Mouse (Mus musculus) embryo, embryonic 10 days (tissue): ENCODE data around the gene Pex14.
"Not testable (repeated sequence)": the region's sequence is repeated elsewhere in the genome, so short reads cannot be mapped to it uniquely, and the experiment has no call there.

Experiments used
- DNase-seq: peaks from one replicate; pipeline ENCODE4 v3.0.0-alpha.2; 2015; ENCODE audit warnings: low spot score

Gene Pex14

DNA sequence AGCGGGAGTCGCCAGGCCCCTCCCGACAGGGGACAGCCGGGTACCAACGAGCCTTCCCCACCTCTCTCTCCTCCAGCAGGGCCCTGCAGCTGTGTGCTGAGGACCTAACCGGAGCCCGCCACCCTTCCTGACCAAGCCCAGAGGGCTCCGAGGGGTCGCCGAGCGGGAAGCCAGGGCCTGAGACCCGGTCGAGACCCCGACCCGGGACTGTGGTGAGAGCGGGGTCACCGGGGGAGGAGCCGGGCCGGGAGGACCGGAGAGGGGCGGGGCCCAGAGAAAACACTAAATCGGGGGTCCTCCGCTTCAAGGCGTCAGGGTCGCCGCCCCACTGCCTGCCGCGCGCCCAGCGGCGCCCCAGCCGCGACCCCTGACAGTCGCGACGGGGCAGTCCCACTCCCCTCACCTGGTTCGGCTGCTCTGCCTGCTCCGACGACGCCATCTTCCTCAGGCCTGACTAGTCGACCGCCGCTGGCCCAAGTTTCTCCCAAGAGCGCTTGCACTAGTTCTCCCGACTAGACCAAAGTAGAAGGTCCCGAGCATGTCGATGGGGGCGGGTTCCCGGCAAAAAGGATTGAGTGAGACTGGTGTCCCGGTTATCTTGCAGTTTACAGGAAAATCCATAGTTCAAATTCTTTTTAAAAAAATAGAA is at the start of gene Pex14:
TSS of gene Pex14 (minus strand) at position 508 of the 649 bp plus-strand sequence.
- peak; percentile 96 for DNase-seq

GRCm38 (mm10) chr4:149149196-149149595 is 49.5 kb upstream of the Pex14 start:
- DNase-seq: no peak

- DNase-seq: no peak
Observed at GRCm38 (mm10) chr4:149148084-149148483, 48.4 kb upstream of the Pex14 start.

- no peak for DNase-seq
Observed at GRCm38 (mm10) chr4:149147528-149147927, 47.9 kb upstream of the Pex14 start.

DNA sequence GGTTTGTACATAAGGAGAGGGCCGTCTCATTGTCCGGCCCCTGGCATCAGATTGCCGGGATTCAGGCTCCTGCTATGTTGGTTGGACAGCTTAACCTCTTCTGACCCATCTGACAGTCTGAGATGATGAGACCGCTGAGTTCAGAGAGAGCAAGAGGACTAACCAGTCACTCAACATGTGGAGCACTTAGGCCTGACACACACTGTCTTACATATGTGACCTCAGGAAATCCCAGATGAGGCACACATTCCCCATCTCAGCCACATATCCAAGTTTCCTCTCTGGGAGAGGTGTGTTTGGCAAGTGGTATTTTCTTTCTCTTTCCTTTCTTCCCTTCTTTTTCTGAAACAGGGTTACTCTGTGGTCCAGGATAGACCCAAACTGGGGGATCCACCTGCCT is 45.5 kb upstream of the Pex14 start:
- DNase-seq: no peak

GRCm38 (mm10) chr4:149144459-149144858 is 44.8 kb upstream of the Pex14 start:
- DNase-seq: peak; percentile 94

- DNase-seq: no peak
Observed at GRCm38 (mm10) chr4:149143594-149143993, 43.9 kb upstream of the Pex14 start.

GRCm38 (mm10) chr4:149138515-149138914 is 38.8 kb upstream of the Pex14 start:
- DNase-seq: no peak

DNA sequence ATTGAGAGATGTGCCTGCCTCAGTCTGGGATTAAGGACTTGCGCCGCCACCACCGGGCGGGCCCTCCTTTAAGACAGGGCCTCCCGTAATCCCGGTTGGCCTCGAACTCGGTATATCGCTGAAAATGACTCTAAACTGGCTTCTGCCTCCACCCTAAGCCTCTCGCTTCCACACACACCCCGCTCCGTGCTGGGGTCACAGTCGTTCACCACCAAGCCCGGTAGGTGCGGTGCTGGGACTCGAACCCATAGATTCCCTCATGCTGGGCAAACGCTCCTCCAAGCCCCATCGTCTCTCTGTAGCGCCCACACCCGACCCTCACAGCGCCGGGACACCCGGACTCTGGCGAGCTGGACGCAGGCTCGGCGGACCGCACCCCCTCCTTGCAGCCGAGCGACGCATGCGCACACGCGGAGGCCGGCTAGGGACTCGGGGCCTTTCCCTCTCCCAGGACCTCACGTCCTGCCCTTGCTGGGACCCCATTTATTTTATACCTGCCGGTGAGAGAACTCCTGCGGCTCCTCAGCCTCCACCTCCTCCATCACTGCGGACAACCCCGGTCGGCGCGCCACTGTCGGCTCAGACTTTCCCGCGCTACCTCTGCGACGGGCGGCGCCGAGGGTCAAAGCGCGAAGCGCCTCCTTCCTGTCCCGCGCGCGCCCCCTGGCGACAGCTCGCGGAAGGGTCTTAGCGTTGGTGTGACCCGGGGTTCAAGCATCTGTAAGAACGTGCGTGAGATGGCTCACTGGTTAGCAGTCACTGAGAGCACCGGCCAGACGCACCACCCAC is 37.5 kb upstream of the Pex14 start, which contains the start of gene Cenps:
TSS of gene Cenps (minus strand) at position 648 of the 789 bp plus-strand sequence.
- DNase-seq: peak; percentile 95

DNA sequence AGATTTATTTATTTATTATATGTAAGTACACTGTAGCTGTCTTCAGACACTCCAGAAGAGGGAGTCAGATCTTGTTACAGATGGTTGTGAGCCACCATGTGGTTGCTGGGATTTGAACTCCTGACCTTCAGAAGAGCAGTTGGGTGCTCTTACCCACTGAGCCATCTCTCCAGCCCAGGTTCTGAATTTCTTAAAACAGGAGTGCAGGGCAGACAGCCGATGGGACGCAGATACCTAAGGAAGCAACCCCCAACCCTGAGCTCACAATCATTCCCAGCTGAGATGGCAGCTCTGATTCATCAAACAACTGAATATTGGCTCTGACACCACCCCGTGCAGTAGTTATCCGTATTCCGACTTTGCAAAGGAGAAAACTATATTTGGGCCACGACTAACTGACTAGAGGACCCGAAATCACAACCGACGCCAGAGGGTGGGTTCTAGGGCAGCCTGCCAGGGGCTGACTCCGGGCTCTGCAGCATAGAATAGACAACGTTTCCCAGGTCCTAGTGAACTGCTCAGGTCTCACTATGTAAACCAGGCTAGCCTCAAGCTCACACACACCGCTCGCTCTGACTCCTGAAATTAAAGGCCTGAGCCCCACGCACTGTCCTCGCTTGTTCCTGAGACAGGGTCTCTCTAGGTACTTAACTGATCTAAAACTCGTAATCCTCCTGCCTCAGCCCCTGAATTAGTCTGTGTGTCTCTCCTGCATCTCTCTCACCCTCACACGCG is 36.6 kb upstream of the Pex14 start:
- no peak for DNase-seq

GRCm38 (mm10) chr4:149133395-149133794 is 33.7 kb upstream of the Pex14 start:
- DNase-seq: no peak

DNA sequence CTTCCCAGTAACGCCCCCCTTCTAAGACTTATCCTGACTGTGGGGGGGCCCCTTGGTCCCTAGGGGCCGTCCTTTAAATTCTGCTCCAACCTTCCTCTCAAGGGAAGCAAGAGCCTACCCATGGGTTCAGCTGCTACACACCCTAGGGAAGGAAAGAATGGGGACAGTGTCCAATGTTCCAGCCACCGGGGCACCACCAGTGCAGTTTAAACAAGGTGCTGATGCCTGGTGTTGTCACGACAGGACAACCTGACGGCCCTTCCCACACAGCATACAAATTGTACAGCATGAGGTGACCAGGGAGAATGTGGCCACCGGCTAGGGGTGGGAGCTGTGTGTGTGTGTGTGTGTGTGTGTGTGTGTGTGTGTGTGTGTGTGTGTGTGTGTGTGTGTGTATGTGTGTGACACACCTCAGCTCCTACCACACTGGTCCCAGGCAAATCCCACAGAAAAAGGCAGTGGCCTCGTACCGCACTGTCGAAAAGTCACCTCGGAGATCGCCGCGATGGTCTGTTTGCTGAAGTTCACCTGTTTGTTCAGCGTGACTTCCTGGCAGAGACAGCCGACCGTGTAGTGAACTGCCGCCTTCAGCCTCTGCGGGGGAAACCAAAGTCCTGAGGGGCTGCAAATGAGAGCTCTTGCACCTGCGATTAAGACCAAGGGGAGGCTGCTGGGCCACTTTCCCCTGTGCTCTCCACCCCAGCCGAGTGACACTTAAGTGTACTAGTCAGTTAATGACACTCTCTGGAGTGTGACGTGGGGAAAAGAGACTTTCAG is 32.3 kb upstream of the Pex14 start:
- no peak for DNase-seq

GRCm38 (mm10) chr4:149131021-149131752 is 31.5 kb upstream of the Pex14 start:
- no peak for DNase-seq

DNA sequence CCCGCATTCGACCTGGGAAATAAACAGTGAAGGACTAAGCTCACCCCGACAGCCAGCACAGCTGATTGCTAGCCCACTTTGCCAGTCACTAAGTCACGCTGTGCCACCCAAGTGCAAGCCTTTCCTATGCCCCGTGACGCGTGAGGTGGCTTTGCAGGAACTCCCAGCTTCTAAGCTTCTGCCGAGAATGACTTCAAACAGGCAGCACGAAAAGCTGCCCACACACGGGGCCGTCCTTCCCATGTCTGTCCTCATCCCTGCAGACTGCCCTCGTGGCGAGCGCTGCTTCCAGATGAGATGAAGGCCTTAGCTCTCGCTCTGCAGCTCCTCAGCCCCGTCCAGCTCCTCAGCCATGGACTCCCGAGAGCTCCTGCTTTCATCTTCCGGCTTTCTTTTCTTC is 28.8 kb upstream of the Pex14 start:
- no peak for DNase-seq

DNA sequence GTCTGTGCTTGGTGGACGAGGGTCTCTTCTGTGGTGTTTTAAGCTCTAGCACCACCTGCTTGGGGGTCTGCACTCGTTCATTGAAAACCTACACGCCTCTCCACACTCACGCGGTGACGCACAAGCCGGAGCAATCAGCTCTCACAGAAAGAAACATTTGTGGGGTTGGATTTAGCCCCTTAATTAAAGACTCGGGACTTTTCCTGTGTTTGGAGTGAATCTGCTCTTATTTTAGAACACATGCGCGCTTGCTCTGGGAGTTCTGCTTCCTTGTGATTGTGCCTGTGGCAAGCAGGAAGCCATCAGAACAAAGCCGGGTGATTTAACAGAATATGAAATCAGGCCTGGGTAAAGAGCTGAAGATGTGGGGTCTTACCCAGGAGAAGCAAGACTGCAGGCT is 27.0 kb upstream of the Pex14 start, which contains the start of gene Cort:
TSS of gene Cort (minus strand) at position 101 of the 400 bp plus-strand sequence.
- DNase-seq: no peak

- DNase-seq: no peak
Observed at GRCm38 (mm10) chr4:149126115-149126509, 26.4 kb upstream of the Pex14 start.

DNA sequence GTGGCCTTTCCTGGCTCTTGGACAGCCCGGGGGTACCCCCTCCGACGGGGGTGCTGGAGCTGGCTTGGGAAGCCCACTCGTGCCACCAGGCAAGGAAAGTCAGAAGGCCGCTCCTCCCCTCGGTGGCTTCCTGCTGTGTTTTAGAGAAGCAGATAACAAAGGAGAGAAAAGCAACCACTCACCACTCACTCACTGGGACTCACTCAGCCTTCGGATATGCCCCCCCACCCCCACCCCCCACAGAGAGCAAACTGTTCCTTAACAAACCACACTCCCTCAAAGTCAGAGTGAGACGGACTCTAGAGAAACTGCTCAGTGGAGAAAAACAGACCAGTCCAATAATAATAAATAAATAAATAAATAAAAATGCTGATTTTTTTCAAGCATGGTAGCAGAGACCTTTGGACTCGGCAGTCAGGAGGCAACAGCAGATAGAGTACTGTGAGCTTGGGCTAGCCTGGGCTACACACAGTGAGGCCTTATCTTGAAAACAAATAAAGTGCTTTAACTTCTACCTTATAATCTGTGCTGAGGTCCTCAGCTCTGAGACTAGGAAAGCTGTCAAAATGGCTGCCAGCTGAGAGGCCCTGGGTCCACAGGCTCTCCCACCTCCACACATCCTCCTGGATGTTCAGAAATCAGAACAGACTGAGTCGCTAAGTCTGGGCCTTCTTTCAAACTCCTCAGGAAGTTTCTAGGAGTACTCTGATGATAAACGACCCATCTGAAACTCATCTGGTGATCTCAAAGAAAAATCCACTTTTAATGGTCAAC is 25.9 kb upstream of the Pex14 start:
- DNase-seq: no peak

GRCm38 (mm10) chr4:149123432-149123831 is 23.8 kb upstream of the Pex14 start:
- DNase-seq: no peak

DNA sequence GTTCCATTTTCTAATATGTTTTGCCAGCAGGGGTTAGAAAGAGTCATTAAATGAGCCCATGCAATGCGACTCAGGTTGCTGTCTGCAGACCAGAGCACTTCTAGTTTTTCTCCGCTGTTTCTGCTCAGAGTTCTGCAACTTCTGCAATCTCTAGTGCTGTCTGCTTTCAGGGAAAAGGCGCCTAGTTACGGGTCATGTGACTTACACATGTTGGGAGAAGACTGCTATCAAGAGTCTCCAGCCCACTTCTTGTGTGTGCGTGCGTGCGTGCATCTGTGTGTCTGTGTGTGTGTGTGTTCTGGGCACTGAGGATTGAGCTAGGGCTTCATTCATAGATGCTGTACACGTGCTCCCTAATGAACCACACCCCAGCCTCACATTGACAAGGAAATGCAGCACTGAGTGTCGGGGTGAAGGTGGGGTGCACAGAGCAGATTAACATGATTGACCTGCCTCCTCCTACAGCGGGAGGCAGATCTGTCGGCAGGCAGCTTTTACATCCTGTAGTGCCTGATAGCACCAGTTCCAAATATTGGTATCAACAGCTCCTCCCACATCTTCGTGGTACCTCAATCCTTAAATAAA is 20.4 kb upstream of the Pex14 start:
- not testable (repeated sequence) for DNase-seq
